15 mouse cellular contexts compared by ENCODE assay signal in the genomic region with DNA sequence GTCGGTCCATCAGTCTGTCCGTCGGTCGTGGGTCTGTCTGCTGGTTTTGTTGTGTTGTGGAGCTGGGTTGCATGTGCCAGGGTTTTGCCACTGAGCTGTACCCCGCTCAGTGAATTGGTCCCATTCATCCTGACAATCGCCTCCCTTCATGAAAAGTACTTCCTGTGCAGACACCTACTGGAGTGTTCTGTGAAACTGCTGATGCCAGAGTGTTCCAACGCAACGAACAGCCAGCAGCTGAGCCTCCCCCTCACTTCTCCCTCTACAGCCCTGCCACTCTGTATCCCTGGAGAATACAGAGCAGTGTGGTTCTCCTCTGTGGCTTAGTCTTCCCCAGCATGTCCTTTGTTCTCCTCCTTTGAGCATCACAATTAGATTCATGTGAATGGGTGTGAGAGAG. TPM values are rescaled to one million over a fixed set of nuclear protein-coding genes. Genes with fewer than 3 reads are reported as not detected.
DNase-seq lines count a peak whose midpoint lies in the region; ATAC-seq lines count a peak whose summit lies in the region.
"Had no signal": no experiment of that assay in that cellular context is flagged by ENCODE, and none has a peak within 500 bp of the region (broad histone marks: within the 10 kb centered on the region; RNA-seq: fewer than 3 reads in every experiment).

No protein-coding gene starts in this region.

- H3K4me3 ChIP-seq in hindbrain, embryonic 15.5 days: no peak overlapping the region
- no peak overlapping the region for H3K4me3 ChIP-seq in hindbrain, embryonic 14.5 days (replicated peaks; ENCODE audit: low read length)
- H3K4me3 ChIP-seq: embryonic facial prominence, embryonic 15.5 days; kidney, embryonic 15.5 days; liver, embryonic 13.5 days had no signal

- 64% methylated on average over 8 of the region's 8 CpGs for WGBS in hindbrain, embryonic 15.5 days
- 72% methylated on average over 8 of the region's 8 CpGs for WGBS in hindbrain, embryonic 14.5 days

- no peak for DNase-seq in hindbrain, embryonic 14.5 days (ENCODE audit: low spot score)
- DNase-seq in layer of hippocampus, adult 9-10 months (ENCODE audit: low spot score): peak; percentile 65
- peak; percentile 52 for DNase-seq in naive thymus-derived CD4-positive, alpha-beta T cell, adult 2 months (ENCODE audit: low read depth)
- DNase-seq in natural killer cell, adult 2 months (ENCODE audit: low spot score in 2 of 2): no peak
- DNase-seq in T-cell, adult 2 months (ENCODE audit: low spot score): no peak
- DNase-seq: cerebellum, adult 9-11 months; gastrocnemius, postnatal 10 days; liver, embryonic 13.5 days had no signal

- peak; percentile 54; the same call in 1 of the 2 replicates for ATAC-seq in hindbrain, embryonic 15.5 days (ENCODE audit: low FRiP score, low read depth)
- no peak for ATAC-seq in hindbrain, embryonic 14.5 days (ENCODE audit: low FRiP score)
- peak; percentile 99 for ATAC-seq in frontal cortex, adult (ENCODE audit: low TSS enrichment)
- no peak for ATAC-seq in megakaryocyte progenitor cell, adult 5-6 weeks (replicated peaks; ENCODE audit: poor library complexity)
- ATAC-seq: Patski had no signal

- H3K9ac ChIP-seq in hindbrain, embryonic 15.5 days: no peak overlapping the region
- H3K9ac ChIP-seq in hindbrain, embryonic 14.5 days: no peak overlapping the region
- H3K9ac ChIP-seq: embryonic facial prominence, embryonic 15.5 days; kidney, embryonic 15.5 days; liver, embryonic 13.5 days had no signal

- H3K4me2 ChIP-seq in hindbrain, embryonic 15.5 days: no peak overlapping the region
- no peak overlapping the region for H3K4me2 ChIP-seq in hindbrain, embryonic 14.5 days (replicated peaks)
- H3K4me2 ChIP-seq: embryonic facial prominence, embryonic 15.5 days; kidney, embryonic 15.5 days; liver, embryonic 13.5 days had no signal

- H3K9me3 ChIP-seq in hindbrain, embryonic 15.5 days: no peaks in the 10 kb centered on the region
- no peaks in the 10 kb centered on the region for H3K9me3 ChIP-seq in hindbrain, embryonic 14.5 days (ENCODE audit: control insufficient read depth, low read length)
- H3K9me3 ChIP-seq: embryonic facial prominence, embryonic 15.5 days; kidney, embryonic 15.5 days had no signal

- H3K27ac ChIP-seq in hindbrain, embryonic 15.5 days (replicated peaks): no peak overlapping the region
- no peak overlapping the region for H3K27ac ChIP-seq in hindbrain, embryonic 14.5 days
- H3K27ac ChIP-seq: embryonic facial prominence, embryonic 15.5 days; kidney, embryonic 15.5 days; liver, embryonic 13.5 days had no signal

- H3K27me3 ChIP-seq in hindbrain, embryonic 15.5 days: no peaks in the 10 kb centered on the region
- H3K27me3 ChIP-seq in hindbrain, embryonic 14.5 days (ENCODE audit: control insufficient read depth, insufficient read depth, low read length): no peaks in the 10 kb centered on the region
- H3K27me3 ChIP-seq: embryonic facial prominence, embryonic 15.5 days; kidney, embryonic 15.5 days had no signal

- peaks cover 9% of the 10 kb centered on the region for H3K4me1 ChIP-seq in hindbrain, embryonic 15.5 days (replicated peaks)
- H3K4me1 ChIP-seq in hindbrain, embryonic 14.5 days (replicated peaks; ENCODE audit: control insufficient read depth, insufficient read depth, low read length): peaks cover 6% of the 10 kb centered on the region

- no peaks in the 10 kb centered on the region for H3K36me3 ChIP-seq in hindbrain, embryonic 15.5 days
- no peaks in the 10 kb centered on the region for H3K36me3 ChIP-seq in hindbrain, embryonic 14.5 days (replicated peaks; ENCODE audit: control insufficient read depth, insufficient read depth)
- H3K36me3 ChIP-seq: embryonic facial prominence, embryonic 15.5 days; liver, embryonic 13.5 days had no signal

RNA-seq across cellular contexts. Expression of a gene that starts 27.7 kb away (rescaled TPM):
- 1.6 and 1.8 TPM in 2 replicates for polyA plus RNA-seq in hindbrain, embryonic 15.5 days (2015; fragmentation: Nextera tagmentation; extraction: Ambion mirVana)
- polyA plus RNA-seq in hindbrain, embryonic 14.5 days (2014; fragmentation: Nextera tagmentation; extraction: Ambion mirVana): 2.3 and 2.8 TPM in 2 replicates
- 0.12 TPM in 1 of 2 replicates, not detected in the other for total RNA-seq in megakaryocyte progenitor cell, adult 5-6 weeks (2015)
- not detected in 2 replicates for total RNA-seq in megakaryocyte progenitor cell, adult 5-6 weeks (2017)
- polyA plus RNA-seq: C2C12 had no signal

RNA-seq across cellular contexts. Expression of a gene that starts 54.1 kb away (rescaled TPM):
- 1.3 and 1.4 TPM in 2 replicates for polyA plus RNA-seq in hindbrain, embryonic 15.5 days (2015; fragmentation: Nextera tagmentation; extraction: Ambion mirVana)
- 0.83 and 1.0 TPM in 2 replicates for polyA plus RNA-seq in hindbrain, embryonic 14.5 days (2014; fragmentation: Nextera tagmentation; extraction: Ambion mirVana)
- total RNA-seq in megakaryocyte progenitor cell, adult 5-6 weeks (2015): 39.5 and 43.6 TPM in 2 replicates
- total RNA-seq in megakaryocyte progenitor cell, adult 5-6 weeks (2017): 12.5 and 15.5 TPM in 2 replicates

Comparison
In these comparisons a context has a peak if more than half of its experiments do, and no peak if none do; other contexts are left out.
1. ATAC-seq: peak in hindbrain, embryonic 15.5 days (single experiment) and frontal cortex, adult (single experiment); none in hindbrain, embryonic 14.5 days (single experiment) and megakaryocyte progenitor cell, adult 5-6 weeks (single experiment).
2. DNase-seq: peak in layer of hippocampus, adult 9-10 months (single experiment) and naive thymus-derived CD4-positive, alpha-beta T cell, adult 2 months (single experiment); none in hindbrain, embryonic 14.5 days (single experiment), natural killer cell, adult 2 months (0 of 2) and T-cell, adult 2 months (single experiment).